Mouse (Mus musculus): ENCODE data around the gene Scrg1.
"Not testable (repeated sequence)": the region's sequence is repeated elsewhere in the genome, so short reads cannot be mapped to it uniquely, and the experiment has no call there.

The Scrg1 gene

DNA sequence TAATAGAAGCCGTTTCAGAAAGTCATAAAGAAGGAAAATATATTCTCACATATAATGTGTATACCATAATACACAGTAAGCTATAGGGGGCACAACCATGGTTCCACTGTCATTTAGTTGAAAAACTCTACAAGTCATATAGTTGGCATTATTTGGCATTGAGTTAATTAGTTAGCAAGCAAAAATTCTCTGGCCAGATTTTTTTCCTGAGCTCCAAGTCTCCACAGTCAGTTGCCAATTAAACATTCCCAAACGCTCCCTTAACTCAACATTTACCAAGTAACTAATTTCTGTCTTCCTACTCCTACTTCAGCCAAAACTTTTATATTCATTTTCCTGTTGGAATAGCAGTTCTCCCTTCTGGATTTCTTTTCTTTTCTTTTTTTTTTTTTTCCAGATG, 2.4 kb upstream of the Scrg1 start:
- no peak for DNase-seq (ENCODE audit: low read depth)

- DNase-seq (ENCODE audit: low read depth), result no peak
Measured at GRCm38 (mm10) chr8:57457152-57457551, 1.4 kb downstream of the Scrg1 start.

DNA sequence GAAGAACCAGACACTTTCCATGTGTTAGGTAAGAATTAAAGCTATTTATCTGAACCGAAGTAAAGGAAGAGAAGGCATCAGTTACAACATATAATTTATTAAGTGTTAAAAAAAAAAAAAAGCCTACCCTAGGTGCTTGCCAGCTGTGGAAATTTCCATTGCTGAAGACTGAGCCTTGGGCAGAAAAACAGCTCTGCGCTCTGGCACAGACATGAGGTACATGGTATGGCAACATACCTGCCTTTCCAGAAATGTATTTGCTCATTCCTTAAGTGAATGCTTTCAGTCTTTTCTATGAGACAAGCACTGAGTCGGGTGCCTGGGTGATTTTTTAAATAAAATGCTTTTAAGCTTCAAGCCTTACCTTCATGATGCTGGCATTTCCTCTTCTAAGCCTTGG, 2.2 kb downstream of the Scrg1 start:
- DNase-seq (ENCODE audit: low read depth), result no peak

DNA sequence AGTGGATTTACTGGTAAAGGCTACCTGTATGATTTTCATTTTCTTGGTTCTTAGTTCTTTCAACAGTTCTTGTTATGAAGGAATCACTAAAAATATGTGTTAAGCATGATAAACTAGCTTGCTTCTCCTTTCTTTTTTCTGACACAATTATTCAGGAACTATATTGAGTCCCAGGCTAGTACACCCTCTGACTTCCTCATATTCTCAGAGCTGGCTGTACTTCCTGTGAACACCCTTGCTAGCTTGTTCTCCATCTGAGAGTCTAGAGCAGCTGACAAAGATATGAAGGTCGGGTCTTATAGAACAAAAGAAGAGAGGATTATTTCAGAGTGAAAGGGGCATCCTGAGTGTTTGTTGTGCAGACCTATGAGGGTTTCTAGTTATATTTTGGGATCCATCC, 7.1 kb downstream of the Scrg1 start:
- no peak for DNase-seq (ENCODE audit: low read depth)

- no peak for DNase-seq (ENCODE audit: low read depth)
Measured at GRCm38 (mm10) chr8:57463757-57464156, 8.0 kb downstream of the Scrg1 start.

DNA sequence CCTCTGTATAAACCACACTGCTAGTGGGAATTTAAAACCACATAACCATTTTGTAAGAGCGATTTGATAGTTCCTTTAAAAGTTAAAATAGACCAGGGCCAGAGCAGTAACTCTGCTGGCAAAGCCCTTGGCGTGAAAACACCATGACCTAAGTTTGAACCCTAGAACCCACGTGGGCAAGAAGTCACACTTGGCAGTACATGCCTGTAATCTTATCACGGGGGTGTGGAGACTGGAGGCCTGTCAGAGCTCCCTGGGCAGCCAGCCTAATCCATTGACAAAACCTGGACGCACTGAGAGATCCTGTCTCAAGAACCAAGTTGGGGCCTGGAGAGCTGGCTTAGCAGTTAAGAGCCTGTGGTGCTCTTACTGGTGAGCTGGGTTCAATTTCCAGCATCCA, 12.9 kb downstream of the Scrg1 start:
- DNase-seq (ENCODE audit: low read depth), result no peak

- DNase-seq (ENCODE audit: low read depth), result no peak
Measured at GRCm38 (mm10) chr8:57470863-57471262, 15.1 kb downstream of the Scrg1 start.

GRCm38 (mm10) chr8:57473751-57474150, 18.0 kb downstream of the Scrg1 start:
- DNase-seq (ENCODE audit: low read depth), result no peak

DNA sequence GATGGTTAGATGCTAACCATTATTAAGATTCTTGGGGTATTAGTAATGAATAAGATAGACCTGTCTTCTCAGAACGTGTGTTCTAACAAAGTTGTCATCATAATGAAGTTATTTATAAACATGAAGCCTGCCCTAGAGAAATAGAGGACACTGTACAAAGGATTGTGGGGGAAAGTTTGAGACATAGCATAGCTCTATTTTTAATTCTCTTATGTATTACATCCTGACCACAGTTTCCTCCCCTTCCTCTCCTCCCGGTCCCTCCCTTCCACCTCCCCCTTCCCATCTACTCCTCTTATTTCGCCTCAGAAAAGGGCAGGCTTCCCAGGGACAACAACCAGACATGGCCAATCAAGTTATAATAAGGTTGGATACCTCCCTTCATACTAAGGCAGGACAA, 22.7 kb downstream of the Scrg1 start:
- no peak for DNase-seq (ENCODE audit: low read depth)

DNA sequence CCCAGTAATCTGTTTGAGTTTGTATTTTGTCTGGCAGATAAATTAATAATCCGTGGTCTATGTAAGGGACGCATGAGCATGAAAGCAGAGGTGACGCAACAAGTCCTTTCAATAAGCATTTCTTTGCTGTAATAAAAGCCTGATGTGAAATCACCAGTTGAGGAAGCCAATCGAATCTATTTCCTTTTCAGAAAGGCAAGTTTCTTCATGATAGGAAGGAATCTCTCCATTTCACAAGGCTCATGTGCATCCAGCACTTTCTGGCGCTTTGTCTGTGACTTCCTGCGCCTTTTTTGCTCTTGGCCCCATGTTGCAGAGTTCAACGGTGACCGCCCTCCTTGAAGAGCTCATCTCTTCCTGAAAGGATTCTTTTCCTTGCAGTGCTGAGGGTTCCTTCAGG, 24.0 kb downstream of the Scrg1 start:
- DNase-seq (ENCODE audit: low read depth), result no peak

- no peak for DNase-seq (ENCODE audit: low read depth)
Measured at GRCm38 (mm10) chr8:57480606-57481005, 24.9 kb downstream of the Scrg1 start.

DNA sequence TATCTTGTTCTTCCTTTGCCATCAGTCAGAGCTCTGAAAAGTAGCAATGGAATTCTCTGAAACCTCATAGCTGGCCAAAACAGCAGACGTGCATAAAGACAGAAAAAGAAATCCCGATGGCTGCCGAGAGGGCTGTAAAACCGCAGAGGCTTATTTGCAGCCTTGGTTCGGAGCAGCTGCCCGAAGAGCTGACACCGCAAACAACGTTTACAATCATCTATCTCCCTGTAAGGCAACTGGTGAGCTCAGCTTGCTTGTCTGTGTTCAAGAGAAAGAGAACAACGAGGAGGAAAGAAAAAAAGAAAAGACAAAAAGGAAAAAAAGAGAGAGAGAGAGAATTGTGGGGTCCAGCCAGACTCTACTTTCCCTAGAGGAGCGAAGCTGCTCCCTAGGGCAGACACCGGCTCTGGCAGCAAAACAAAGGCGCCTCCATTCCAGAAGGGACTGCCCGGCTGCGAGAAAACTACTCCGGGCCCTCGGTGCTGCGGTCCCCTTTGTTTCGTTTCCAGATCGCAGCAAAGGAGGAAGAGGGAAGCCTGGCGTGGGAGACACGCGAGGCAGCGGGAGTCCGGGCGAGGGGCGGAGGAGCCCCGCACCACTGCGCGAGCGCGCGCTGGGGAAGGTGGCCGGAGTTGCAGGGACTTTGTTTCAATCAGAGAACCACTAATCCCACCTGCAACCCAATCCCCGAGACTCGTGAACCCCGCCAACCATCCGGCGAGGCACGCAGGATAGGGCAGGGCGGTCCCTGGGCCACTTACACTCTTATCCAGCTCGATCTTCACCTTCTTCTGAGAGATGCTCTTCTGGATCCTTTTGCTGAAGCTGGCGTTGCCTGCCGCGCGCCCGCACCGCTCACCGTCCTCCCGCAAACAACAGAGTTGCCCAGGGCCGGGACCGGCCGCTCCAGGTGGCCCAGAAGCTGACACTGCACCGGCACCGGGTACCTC, 31.0 kb downstream of the Scrg1 start:
- DNase-seq (ENCODE audit: low read depth), result peak; percentile 42

DNA sequence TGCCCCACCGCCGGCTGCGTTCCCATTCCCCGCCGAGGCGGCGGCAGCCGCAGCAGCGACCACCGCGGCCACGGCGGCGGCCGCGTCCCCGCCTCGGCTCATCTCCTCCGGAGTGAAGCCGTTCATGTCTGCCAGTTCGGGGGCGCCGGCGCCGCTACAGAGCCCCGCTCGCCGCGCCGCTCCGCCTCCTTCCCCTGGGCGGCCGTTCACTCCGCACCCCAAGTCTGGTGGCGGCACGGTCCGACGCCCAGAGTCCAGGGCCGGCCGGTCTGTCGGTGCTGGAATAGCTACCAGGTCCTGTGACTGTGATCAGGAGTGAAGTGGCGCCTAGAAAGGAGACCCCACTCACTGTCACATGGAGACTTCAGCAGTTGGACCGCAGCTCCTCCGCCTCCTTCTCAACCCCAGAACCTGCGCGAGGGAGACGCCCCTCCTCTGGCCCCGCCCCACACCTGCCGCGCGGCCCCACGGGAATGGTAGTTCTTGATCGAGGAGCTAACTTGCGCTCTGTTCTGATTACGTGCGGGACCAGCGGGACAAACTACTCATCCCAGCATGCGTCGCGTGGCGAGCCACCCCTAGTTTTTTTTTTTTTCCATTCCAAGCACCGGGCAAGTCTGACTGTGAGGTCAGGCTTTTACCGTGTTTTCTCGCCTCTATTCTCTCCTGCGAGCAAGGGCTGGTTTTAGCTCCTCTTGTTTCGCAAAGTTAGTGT, 31.9 kb downstream of the Scrg1 start, which contains the start of gene Sap30:
TSS of gene Sap30 (minus strand) at position 420 of the 715 bp plus-strand sequence.
- DNase-seq (ENCODE audit: low read depth), result peak; percentile 98

GRCm38 (mm10) chr8:57488312-57488765, 32.6 kb downstream of the Scrg1 start:
- DNase-seq (ENCODE audit: low read depth), result peak; percentile 89

- no peak for DNase-seq (ENCODE audit: low read depth)
Measured at GRCm38 (mm10) chr8:57489366-57489765, 33.6 kb downstream of the Scrg1 start.

DNA sequence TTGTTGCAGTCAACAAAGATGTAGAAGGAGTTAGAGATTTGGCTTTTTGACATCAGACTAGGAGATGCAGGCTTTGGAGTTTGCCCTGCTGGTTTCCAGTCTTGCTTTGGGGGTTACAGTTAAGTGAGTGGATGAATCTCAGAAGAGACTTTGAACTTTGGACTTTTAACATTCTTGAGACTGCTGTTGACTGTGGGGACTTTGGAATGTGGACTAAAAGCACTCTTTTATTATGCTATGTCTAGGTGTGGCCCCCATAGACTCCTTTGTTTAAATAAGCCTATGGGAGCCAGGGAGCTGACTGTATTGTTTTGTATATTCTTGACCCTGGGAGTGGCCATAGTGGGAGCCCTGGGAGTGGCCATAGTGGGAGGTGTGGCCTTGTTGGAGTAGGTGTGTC, 34.2 kb downstream of the Scrg1 start:
- no peak for DNase-seq (ENCODE audit: low read depth)

- DNase-seq (ENCODE audit: low read depth), result no peak
Measured at GRCm38 (mm10) chr8:57491873-57492272, 36.1 kb downstream of the Scrg1 start.

GRCm38 (mm10) chr8:57498494-57498846, 42.7 kb downstream of the Scrg1 start:
- no peak for DNase-seq (ENCODE audit: low read depth)

- no peak for DNase-seq (ENCODE audit: low read depth)
Measured at GRCm38 (mm10) chr8:57498847-57499511, 43.3 kb downstream of the Scrg1 start.

- peak; percentile 87 for DNase-seq (ENCODE audit: low read depth)
Measured at GRCm38 (mm10) chr8:57503641-57504040, 47.9 kb downstream of the Scrg1 start.

DNA sequence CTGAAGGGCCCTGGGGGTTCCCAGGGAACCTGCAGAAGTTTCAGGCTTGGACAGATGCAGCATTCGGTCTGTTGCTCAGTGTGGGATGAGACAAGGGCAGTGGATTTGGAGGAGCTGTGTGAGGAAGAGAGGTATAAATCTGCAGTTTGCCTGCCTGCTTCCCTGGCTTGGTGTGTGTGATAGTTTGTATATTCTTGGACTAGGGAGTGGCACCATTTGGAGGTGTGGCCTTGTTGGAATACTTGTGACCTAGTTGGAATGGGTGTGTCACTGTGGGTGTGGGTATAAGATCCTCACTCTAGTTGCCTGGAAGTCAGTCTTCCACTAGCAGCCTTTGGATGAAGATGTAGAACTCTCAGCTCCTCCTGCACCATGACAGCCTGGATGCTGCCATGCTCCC, 49.8 kb downstream of the Scrg1 start:
- not testable (repeated sequence) for DNase-seq (ENCODE audit: low read depth)

- no peak for DNase-seq (ENCODE audit: low read depth)
Measured at GRCm38 (mm10) chr8:57507556-57508063, 51.9 kb downstream of the Scrg1 start.
